Mouse (Mus musculus) ES-E14 (cell line): ENCODE measurements around the gene Lama4.

Experiments used
- CHD2 ChIP-seq: IDR thresholded peaks from 2 replicates; pipeline ENCODE4 v1.6.1; 2014; ENCODE audit warnings: mild to moderate bottlenecking, low read depth, low read length, inconsistent platforms
- HCFC1 ChIP-seq: IDR thresholded peaks from 2 replicates; pipeline ENCODE4 v1.6.1; 2012; ENCODE audit warnings: low read length, inconsistent platforms, borderline replicate concordance; ENCODE audit not compliant: insufficient read depth
- MAFK ChIP-seq: IDR thresholded peaks from 2 replicates; pipeline ENCODE4 v1.6.1; 2014; ENCODE audit warnings: mild to moderate bottlenecking, low read depth, low read length, inconsistent platforms; ENCODE audit not compliant: insufficient read depth
- ZC3H11A ChIP-seq: IDR thresholded peaks from 2 replicates; pipeline ENCODE4 v1.6.1; 2012; ENCODE audit warnings: low read depth, mild to moderate bottlenecking, inconsistent platforms, low read length, borderline replicate concordance

GRCm38 (mm10) chr10:39158306-39158705 is 193.0 kb downstream of the Lama4 start:
- TF ChIP-seq MAFK (no peak), ZC3H11A (no peak), CHD2 (no peak), HCFC1 (no peak)
